Mouse (Mus musculus) CH12.LX (cell line): ENCODE results near the gene Espl1.

ENCODE experiments used
- CHD2 ChIP-seq: IDR thresholded peaks from 2 replicates; pipeline ENCODE4 v1.6.1; 2011; ENCODE audit warnings: low read length, improper control_type of control experiment
- CTCF ChIP-seq, 2 experiments: IDR thresholded peaks in 1 of 2; conservative IDR thresholded peaks in 1 of 2; 2 replicates each; pipeline ENCODE4 v1.5.1; 2011 to 2012; ENCODE audit warnings: low read depth in 2 of 2, low read length in 2 of 2, improper control_type of control experiment in 1 of 2, inconsistent platforms in 1 of 2, mild to moderate bottlenecking in 1 of 2, moderate library complexity in 1 of 2
- E2F4 ChIP-seq: IDR thresholded peaks from 2 replicates; pipeline ENCODE4 v1.6.1; 2011; ENCODE audit warnings: low read depth, low read length, improper control_type of control experiment; ENCODE audit not compliant: insufficient replicate concordance
- EP300 ChIP-seq: IDR thresholded peaks from 2 replicates; pipeline ENCODE4 v1.6.1; 2011; ENCODE audit warnings: low read length, improper control_type of control experiment
- GABPA ChIP-seq: IDR thresholded peaks from 2 replicates; pipeline ENCODE4 v1.6.1; 2012; ENCODE audit warnings: low read depth, low read length, improper control_type of control experiment, inconsistent platforms; ENCODE audit not compliant: insufficient replicate concordance
- MAFK ChIP-seq: IDR thresholded peaks from 2 replicates; pipeline ENCODE4 v1.6.1; 2011; ENCODE audit warnings: low read length, improper control_type of control experiment; ENCODE audit not compliant: insufficient replicate concordance
- MAZ ChIP-seq: IDR thresholded peaks from 2 replicates; pipeline ENCODE4 v1.6.1; 2012; ENCODE audit warnings: low read depth, mild to moderate bottlenecking, inconsistent platforms, low read length, improper control_type of control experiment, moderate library complexity
- MYC ChIP-seq: IDR thresholded peaks from 2 replicates; pipeline ENCODE4 v1.6.1; 2011; ENCODE audit warnings: low read depth, mild to moderate bottlenecking, improper control_type of control experiment, low read length
- NRF1 ChIP-seq: IDR thresholded peaks from 2 replicates; pipeline ENCODE4 v1.6.1; 2014; ENCODE audit warnings: low read depth, mild to moderate bottlenecking, inconsistent platforms, low read length, improper control_type of control experiment, moderate library complexity
- POLR2A ChIP-seq: IDR thresholded peaks from 2 replicates; pipeline ENCODE4 v1.6.1; 2011; ENCODE audit warnings: low read depth, mild to moderate bottlenecking, improper control_type of control experiment, low read length
- POLR2AphosphoS2 ChIP-seq: IDR thresholded peaks from 2 replicates; pipeline ENCODE4 v1.6.1; 2011; ENCODE audit warnings: low read depth, low read length, improper control_type of control experiment
- SIN3A ChIP-seq: IDR thresholded peaks from 2 replicates; pipeline ENCODE4 v1.6.1; 2012; ENCODE audit warnings: low read length, improper control_type of control experiment, inconsistent platforms
- TCF12 ChIP-seq: IDR thresholded peaks from 2 replicates; pipeline ENCODE4 v1.6.1; 2014; ENCODE audit warnings: low read depth, mild to moderate bottlenecking, inconsistent platforms, low read length, improper control_type of control experiment
- ZNF384 ChIP-seq: IDR thresholded peaks from 2 replicates; pipeline ENCODE4 v1.6.1; 2012; ENCODE audit warnings: low read depth, low read length, improper control_type of control experiment, inconsistent platforms

GRCm38 (mm10) chr15:102257202-102258075 is 38.6 kb upstream of the Espl1 start, which contains the start of gene Rarg:
- TF ChIP-seq CTCF (conservative IDR thresholded peaks at IDR 0.05 in 1 of 2, IDR thresholded peaks at IDR 0.05 in 1 of 2; ENCODE audit: low read depth in 2 of 2, low read length in 2 of 2) (no peak), POLR2A (no peak), ZNF384 (no peak), CHD2 (no peak), TCF12 (no peak), EP300 (no peak), MYC (no peak), GABPA (no peak), NRF1 (no peak), MAFK (no peak), E2F4 (no peak), MAZ (peak; percentile 23; the same call in 1 of the 2 replicates), POLR2AphosphoS2 (no peak), SIN3A (no peak)
